Mouse (Mus musculus) c-Kit-positive CD71-positive TER-119-negative erythroid progenitor cells, embryonic 14.5 days (primary cell): Measurements from ENCODE around the gene Ifna12.
"Not testable (repeated sequence)": the region's sequence is repeated elsewhere in the genome, so short reads cannot be mapped to it uniquely, and the experiment has no call there.

ENCODE experiments used
- DNase-seq: peaks from one replicate; pipeline ENCODE4 v3.0.0-alpha.2; 2013; ENCODE audit warnings: low read depth

Gene Ifna12

GRCm38 (mm10) chr4:88603276-88603675 lies at the start of gene Ifna12:
TSS of gene Ifna12 (minus strand) at chr4:88603376.
- no peak for DNase-seq

DNA sequence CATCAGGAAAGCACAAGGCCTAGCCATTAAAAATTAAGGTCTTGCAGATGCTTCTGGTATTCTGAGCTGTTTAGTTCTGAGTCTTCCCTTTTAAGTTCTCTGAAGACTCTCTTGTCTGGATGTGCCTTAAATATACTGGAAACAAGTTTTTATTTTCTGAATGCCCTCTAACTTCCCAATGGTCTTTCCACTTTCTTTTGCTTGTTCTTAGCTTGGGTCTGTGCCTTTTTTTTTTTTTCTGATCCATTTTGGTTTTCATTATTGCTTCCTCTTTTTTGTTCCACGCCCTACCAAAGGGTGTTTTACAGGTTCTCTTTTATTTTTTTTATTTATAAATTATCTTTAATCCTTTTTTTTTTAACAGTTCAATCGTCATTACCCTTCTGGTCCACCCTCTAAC lies 41.2 kb upstream of the Ifna12 start, which contains the start of gene Ifna13:
Gene Ifna13, minus strand, starts transcription at position 101 of the 400 bp plus-strand sequence.
- DNase-seq, result no peak

DNA sequence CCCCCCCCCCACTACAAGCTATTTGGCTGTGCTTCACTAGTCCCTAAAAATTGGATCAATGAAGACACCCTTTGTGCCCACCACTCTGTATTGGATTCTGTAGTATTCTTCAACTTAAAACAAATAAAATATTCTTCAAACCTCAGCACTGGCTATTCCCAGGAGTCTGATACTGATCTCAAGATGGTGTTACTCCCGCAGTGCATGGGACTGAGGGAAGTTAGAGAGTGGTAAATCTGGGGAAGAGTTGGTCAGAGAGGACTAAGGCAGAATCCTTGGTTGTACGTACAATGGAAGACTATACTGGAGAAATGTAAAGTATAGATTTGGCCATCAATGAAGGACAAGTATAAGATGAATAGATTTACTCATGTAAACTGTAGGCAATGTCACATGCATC lies 39.4 kb upstream of the Ifna12 start:
- DNase-seq, result no peak

- peak; percentile 100 for DNase-seq
Observed at GRCm38 (mm10) chr4:88641077-88641831, 38.1 kb upstream of the Ifna12 start.

- DNase-seq, result no peak
Observed at GRCm38 (mm10) chr4:88640704-88641076, 37.5 kb upstream of the Ifna12 start.

GRCm38 (mm10) chr4:88634311-88634710 lies 31.1 kb upstream of the Ifna12 start, which contains the start of gene C87499:
TSS of gene C87499 (minus strand) at chr4:88634411.
- DNase-seq, result no peak

DNA sequence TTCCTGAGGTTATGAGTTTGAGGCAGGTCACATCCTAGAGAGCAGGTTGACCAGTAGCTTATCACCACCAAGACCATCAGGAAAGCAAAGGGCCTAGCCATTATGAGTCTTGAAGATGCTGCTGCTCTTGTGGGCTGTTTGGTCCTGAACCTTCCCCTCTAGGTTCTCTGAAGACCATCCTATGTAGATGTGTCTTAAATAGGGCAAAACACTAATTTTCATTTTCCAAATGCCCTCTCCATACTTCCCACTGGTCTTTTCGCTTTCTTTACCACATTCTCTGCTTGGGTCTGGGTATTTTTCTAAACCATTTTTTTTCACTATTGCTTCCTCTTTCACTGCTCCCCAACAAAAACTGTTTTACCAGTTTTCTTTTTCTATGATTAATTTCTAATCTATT lies 10.9 kb downstream of the Ifna12 start, which contains the start of gene Ifna9:
Gene Ifna9, minus strand, starts transcription at position 101 of the 400 bp plus-strand sequence.
- no peak for DNase-seq

- no peak for DNase-seq
Observed at GRCm38 (mm10) chr4:88571698-88572097, 31.5 kb downstream of the Ifna12 start, which contains the start of gene Ifna14. TSS of gene Ifna14 (minus strand) at chr4:88571798.

DNA sequence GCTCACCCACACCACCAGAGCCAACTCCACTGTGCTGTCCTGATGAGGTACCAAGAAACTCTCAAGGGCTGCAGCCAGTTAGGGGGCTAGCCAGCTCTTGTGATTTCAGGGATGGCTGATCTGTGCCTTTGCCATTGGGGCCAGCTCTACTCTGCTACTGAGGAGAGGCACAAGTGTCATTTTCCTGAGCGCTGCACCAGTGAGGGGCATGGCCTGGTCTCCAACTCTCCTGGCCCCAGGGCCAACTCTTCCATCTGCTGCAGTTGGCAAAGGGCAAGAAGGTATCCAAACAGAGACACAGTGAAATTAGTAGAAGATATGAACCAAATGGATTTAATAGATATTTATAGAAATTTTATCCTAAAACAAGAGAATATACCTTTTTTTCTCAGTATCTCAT lies 41.4 kb downstream of the Ifna12 start:
- DNase-seq, result no peak

GRCm38 (mm10) chr4:88558145-88558544 lies 45.0 kb downstream of the Ifna12 start, which contains the start of gene Ifna15:
TSS of gene Ifna15 (minus strand) at chr4:88558245.
- not testable (repeated sequence) for DNase-seq
